Mouse (Mus musculus) macrophage (primary cell): ENCODE results near the gene Saxo2. TPM values are rescaled to one million over a fixed set of nuclear protein-coding genes. Genes with fewer than 3 reads are reported as not detected.
A peak's percentile ranks its signal among the peaks of the same experiment; 100 is the strongest.

Source experiments
- H3K27ac ChIP-seq: fragments of 350-480 bp; formaldehyde crosslinking; 2 replicates; pipeline ENCODE4 v1.9.0; 2021
- H3K36me3 ChIP-seq: fragments of 350-480 bp; formaldehyde crosslinking; 2 replicates; pipeline ENCODE4 v1.9.0; 2021; ENCODE audit errors: inconsistent target
- H3K4me3 ChIP-seq: fragments of 350-480 bp; formaldehyde crosslinking; 2 replicates; pipeline ENCODE4 v1.9.0; 2021; ENCODE audit errors: inconsistent target
- H3K79me2 ChIP-seq: fragments of 350-480 bp; formaldehyde crosslinking; 2 replicates; pipeline ENCODE4 v1.9.0; 2021; ENCODE audit errors: inconsistent target
- WGBS: methylation state at CpG from one replicate; pipeline ENCODE4 v1.1.7; 2026; ENCODE audit warnings: inconsistent platforms; ENCODE audit not compliant: missing documents; 5-methylcytosine and 5-hydroxymethylcytosine counted together
- polyA plus RNA-seq: library from polyadenylated mRNA; stranded (reverse); fragments of 250-400 nt; gene quantifications from 3 replicates; pipeline ENCODE4 v1.2.4, GENCODE M21; 2018; ENCODE audit warnings: inconsistent platforms
- total RNA-seq, 78 experiments: library from RNA; depleted of rRNA; stranded (reverse); fragments of 250-400 nt; gene quantifications; 1 replicate in 9 of 78; 2 replicates in 24 of 78; 3 replicates in 43 of 78; 4 replicates in 2 of 78; pipeline ENCODE4 v1.2.4; 2018; ENCODE audit warnings: inconsistent platforms in 56 of 78

Gene Saxo2
- total RNA-seq (2018; cell fraction: chromatin; rRNA removed): 1 to 10 TPM in 3 of 26 experiments, under 1 TPM in 10, not detected in 13; 0.30 to 1.7 (median 0.74) TPM
- under 1 TPM in 25 of 26 experiments, not detected in 1; 0.04 to 0.86 (median 0.27) TPM for total RNA-seq (2018; cell fraction: cytosol; rRNA removed)
- 1 to 10 TPM in 3 of 26 experiments, under 1 TPM in 10, not detected in 13; 0.17 to 3.2 (median 0.69) TPM for total RNA-seq (2018; cell fraction: nucleus; rRNA removed)
- polyA plus RNA-seq: 0.14 TPM in 1 of 3 replicates, not detected in the others

- peak within 1 kb of the TSS; percentile 22; the same call in 1 of the 2 replicates for H3K27ac ChIP-seq
- H3K36me3 ChIP-seq: 0 out of 2 replicates have a peak, but pooled peaks cover 8% of the 10 kb centered on the region
- peaks cover 19% of the 10 kb centered on the region for H3K79me2 ChIP-seq
- WGBS: under 1% methylated on average over 43 of the region's 46 CpGs
- peak within 1 kb of the TSS; percentile 82 for H3K4me3 ChIP-seq
Measured at GRCm38 (mm10) chr7:82648353-82649080, at the start of gene Saxo2, which contains the start of gene Efl1. Gene Saxo2 (minus strand): TSS chr7:82648528. Gene Efl1 (plus strand): TSS chr7:82648614.

- 93% methylated on average over 8 of the region's 8 CpGs for WGBS
- H3K27ac ChIP-seq: no peak overlapping the region
- H3K4me3 ChIP-seq: no peak overlapping the region
- H3K36me3 ChIP-seq: peaks cover 53% of the 10 kb centered on the region
- H3K79me2 ChIP-seq: no peaks in the 10 kb centered on the region
Measured at GRCm38 (mm10) chr7:82697668-82698067, 49.3 kb upstream of the Saxo2 start.

- Histone ChIP-seq H3K27ac (peak overlapping the region; percentile 43), H3K4me3 (no peak overlapping the region), H3K36me3 (peaks cover 22% of the 10 kb centered on the region), H3K79me2 (no peaks in the 10 kb centered on the region)
- whole genome bisulfite sequencing: 10% methylated on average over 6 of the region's 6 CpGs
Measured at GRCm38 (mm10) chr7:82691021-82691738, 42.9 kb upstream of the Saxo2 start.

- 7% methylated on average over 3 of the region's 3 CpGs for WGBS
- H3K27ac ChIP-seq: no peak overlapping the region
- H3K4me3 ChIP-seq: no peak overlapping the region
- H3K36me3 ChIP-seq: peaks cover 24% of the 10 kb centered on the region
- H3K79me2 ChIP-seq: no peaks in the 10 kb centered on the region
Measured at GRCm38 (mm10) chr7:82688736-82689135, 40.4 kb upstream of the Saxo2 start.

- peaks cover 32% of the 10 kb centered on the region for H3K36me3 ChIP-seq
- no peaks in the 10 kb centered on the region for H3K79me2 ChIP-seq
- no peak overlapping the region for H3K27ac ChIP-seq
- no peak overlapping the region for H3K4me3 ChIP-seq
- WGBS: 95% methylated on average over 5 of the region's 5 CpGs
Measured at GRCm38 (mm10) chr7:82679901-82680300, 31.6 kb upstream of the Saxo2 start.

GRCm38 (mm10) chr7:82676834-82677233 lies 28.5 kb upstream of the Saxo2 start:
- no peak overlapping the region for H3K27ac ChIP-seq
- no peaks in the 10 kb centered on the region for H3K79me2 ChIP-seq
- H3K36me3 ChIP-seq: peaks cover 38% of the 10 kb centered on the region
- WGBS: 92% methylated on average over 6 of the region's 6 CpGs
- no peak overlapping the region for H3K4me3 ChIP-seq

- WGBS: 63% methylated on average over 3 of the region's 5 CpGs
- H3K36me3 ChIP-seq: peaks cover 43% of the 10 kb centered on the region
Measured at GRCm38 (mm10) chr7:82676001-82676400, 27.7 kb upstream of the Saxo2 start.

GRCm38 (mm10) chr7:82664604-82665003 lies 16.3 kb upstream of the Saxo2 start:
- peaks cover 29% of the 10 kb centered on the region for H3K36me3 ChIP-seq
- no peak overlapping the region for H3K4me3 ChIP-seq
- no peak overlapping the region for H3K27ac ChIP-seq
- H3K79me2 ChIP-seq: no peaks in the 10 kb centered on the region
- 78% methylated on average over 3 of the region's 3 CpGs for WGBS

More at GRCm38 (mm10) chr7:82676001-82676400, 27.7 kb upstream of the Saxo2 start:
- H3K4me3 ChIP-seq: no peak overlapping the region
- H3K79me2 ChIP-seq: no peaks in the 10 kb centered on the region
- no peak overlapping the region for H3K27ac ChIP-seq

GRCm38 (mm10) chr7:82649081-82649445 lies 735 bp upstream of the Saxo2 start:
- 17% methylated on average over 6 of the region's 6 CpGs for WGBS
- Histone ChIP-seq H3K36me3 (0 out of 2 replicates have a peak, but pooled peaks cover 8% of the 10 kb centered on the region), H3K4me3 (peak overlapping the region; percentile 82), H3K79me2 (peaks cover 19% of the 10 kb centered on the region), H3K27ac (no peak overlapping the region)

GRCm38 (mm10) chr7:82647909-82648308 lies 419 bp downstream of the Saxo2 start:
- Histone ChIP-seq H3K36me3 (0 out of 2 replicates have a peak, but pooled peaks cover 8% of the 10 kb centered on the region), H3K4me3 (peak overlapping the region; percentile 82), H3K79me2 (peaks cover 19% of the 10 kb centered on the region), H3K27ac (no peak overlapping the region)
- 43% methylated on average over 3 of the region's 4 CpGs for WGBS

- H3K27ac ChIP-seq: no peak overlapping the region
- peaks cover 19% of the 10 kb centered on the region for H3K79me2 ChIP-seq
- no peak overlapping the region for H3K4me3 ChIP-seq
- whole genome bisulfite sequencing: 96% methylated on average over 3 of the region's 3 CpGs
- 0 out of 2 replicates have a peak, but pooled peaks cover 7% of the 10 kb centered on the region for H3K36me3 ChIP-seq
Measured at GRCm38 (mm10) chr7:82647183-82647582, 1.1 kb downstream of the Saxo2 start.

- Histone ChIP-seq H3K27ac (no peak overlapping the region), H3K79me2 (no peaks in the 10 kb centered on the region), H3K4me3 (no peak overlapping the region), H3K36me3 (no peaks in the 10 kb centered on the region)
- 16% methylated on average over 7 of the region's 7 CpGs for WGBS
Measured at GRCm38 (mm10) chr7:82625342-82625741, 23.0 kb downstream of the Saxo2 start.

GRCm38 (mm10) chr7:82609629-82610028 lies 38.7 kb downstream of the Saxo2 start:
- H3K4me3 ChIP-seq: no peak overlapping the region
- H3K27ac ChIP-seq: no peak overlapping the region
- H3K79me2 ChIP-seq: no peaks in the 10 kb centered on the region
- no peaks in the 10 kb centered on the region for H3K36me3 ChIP-seq
- WGBS: 63% methylated on average over 3 of the region's 3 CpGs

- Histone ChIP-seq H3K36me3 (no peaks in the 10 kb centered on the region), H3K27ac (no peak overlapping the region), H3K79me2 (no peaks in the 10 kb centered on the region), H3K4me3 (no peak overlapping the region)
- 94% methylated on average over 6 of the region's 6 CpGs for WGBS
Measured at GRCm38 (mm10) chr7:82605425-82605824, 42.9 kb downstream of the Saxo2 start.
